Mouse (Mus musculus): ENCODE data around the gene Ctxn2. TPM values are rescaled to one million over a fixed set of nuclear protein-coding genes. Genes with fewer than 3 reads are reported as not detected.
A peak's percentile ranks its signal among the peaks of the same experiment; 100 is the strongest.
"Not testable (repeated sequence)": the region's sequence is repeated elsewhere in the genome, so short reads cannot be mapped to it uniquely, and the experiment has no call there.

Gene Ctxn2
- not detected in 2 replicates for polyA plus RNA-seq (2016; fragmentation: Nextera tagmentation; extraction: Ambion mirVana)

GRCm38 (mm10) chr2:125135903-125136811, at the start of gene Ctxn2:
Gene Ctxn2 (plus strand): TSS chr2:125136692.
- Histone ChIP-seq H3K4me2 (peak within 1 kb of the TSS; percentile 51), H3K27ac (no peak within 1 kb of the TSS), H3K36me3 (no peaks in the 10 kb centered on the region), H3K27me3 (replicated peaks) (peaks cover 14% of the 10 kb centered on the region), H3K4me3 (peak within 1 kb of the TSS; percentile 14), H3K4me1 (peaks cover 6% of the 10 kb centered on the region; the same call in 1 of the 2 replicates), H3K9ac (no peak within 1 kb of the TSS), H3K9me3 (replicated peaks) (no peaks in the 10 kb centered on the region)
- ATAC-seq = no peak
- WGBS (ENCODE audit: insufficient replicate concordance) = 2% methylated on average over 39 of the region's 39 CpGs

- no peaks in the 10 kb centered on the region for H3K9me3 ChIP-seq (replicated peaks)
- H3K27ac ChIP-seq = no peak overlapping the region
- 94% methylated on average over 7 of the region's 7 CpGs for WGBS (ENCODE audit: insufficient replicate concordance)
- no peak for ATAC-seq
- H3K4me2 ChIP-seq = no peak overlapping the region
- H3K4me1 ChIP-seq = no peaks in the 10 kb centered on the region
- H3K36me3 ChIP-seq = peaks cover 72% of the 10 kb centered on the region
- H3K4me3 ChIP-seq = no peak overlapping the region
- H3K27me3 ChIP-seq (replicated peaks) = no peaks in the 10 kb centered on the region
- H3K9ac ChIP-seq = no peak overlapping the region
These were observed 47.7 kb upstream of the Ctxn2 start for GRCm38 (mm10) chr2:125088757-125089156.

- H3K27ac ChIP-seq; H3K4me2 ChIP-seq; H3K9me3 ChIP-seq (replicated peaks); H3K4me1 ChIP-seq; ATAC-seq; H3K27me3 ChIP-seq (replicated peaks); H3K4me3 ChIP-seq; H3K9ac ChIP-seq: not testable (repeated sequence)
- peaks cover 71% of the 10 kb centered on the region for H3K36me3 ChIP-seq
- 69% methylated on average over 3 of the region's 3 CpGs for WGBS (ENCODE audit: insufficient replicate concordance)
These were observed 44.4 kb upstream of the Ctxn2 start for GRCm38 (mm10) chr2:125092123-125092522.

- H3K4me2 ChIP-seq; H3K27ac ChIP-seq; H3K27me3 ChIP-seq (replicated peaks); H3K9ac ChIP-seq; H3K4me3 ChIP-seq; H3K9me3 ChIP-seq (replicated peaks); ATAC-seq; H3K4me1 ChIP-seq: not testable (repeated sequence)
- H3K36me3 ChIP-seq = peaks cover 78% of the 10 kb centered on the region
- 91% methylated on average over 13 of the region's 13 CpGs for WGBS (ENCODE audit: insufficient replicate concordance)
These were observed 32.0 kb upstream of the Ctxn2 start for GRCm38 (mm10) chr2:125104491-125104890.

- WGBS (ENCODE audit: insufficient replicate concordance) = 89% methylated on average over 4 of the region's 4 CpGs
- peaks cover 72% of the 10 kb centered on the region for H3K36me3 ChIP-seq
- not testable (repeated sequence) for H3K27ac ChIP-seq
These were observed 30.0 kb upstream of the Ctxn2 start for GRCm38 (mm10) chr2:125106536-125106935.

GRCm38 (mm10) chr2:125119381-125120110, 16.9 kb upstream of the Ctxn2 start:
- Histone ChIP-seq H3K9me3 (replicated peaks) (no peaks in the 10 kb centered on the region), H3K27ac (no peak overlapping the region), H3K9ac (no peak overlapping the region), H3K36me3 (peaks cover 27% of the 10 kb centered on the region), H3K27me3 (replicated peaks) (no peaks in the 10 kb centered on the region), H3K4me1 (peaks cover 44% of the 10 kb centered on the region), H3K4me3 (no peak overlapping the region), H3K4me2 (peak overlapping the region; percentile 29; the same call in 1 of the 2 replicates)
- 69% methylated on average over 6 of the region's 6 CpGs for WGBS (ENCODE audit: insufficient replicate concordance)
- ATAC-seq = no peak

More at GRCm38 (mm10) chr2:125106536-125106935, 30.0 kb upstream of the Ctxn2 start:
- H3K9ac ChIP-seq; H3K9me3 ChIP-seq (replicated peaks); H3K27me3 ChIP-seq (replicated peaks); H3K4me1 ChIP-seq; H3K4me2 ChIP-seq; H3K4me3 ChIP-seq; ATAC-seq: not testable (repeated sequence)

- peak overlapping the region; percentile 88; the same call in 1 of the 2 replicates for H3K27ac ChIP-seq
- ATAC-seq = no peak
These were observed 14.2 kb upstream of the Ctxn2 start for GRCm38 (mm10) chr2:125122288-125122623.

GRCm38 (mm10) chr2:125122624-125123476, 13.6 kb upstream of the Ctxn2 start:
- Histone ChIP-seq H3K4me2 (peak overlapping the region; percentile 78), H3K9ac (peak overlapping the region; percentile 94), H3K27ac (peak overlapping the region; percentile 88), H3K4me3 (peak overlapping the region; percentile 86), H3K9me3 (replicated peaks) (no peaks in the 10 kb centered on the region), H3K36me3 (peaks cover 4% of the 10 kb centered on the region; the same call in 1 of the 2 replicates), H3K27me3 (replicated peaks) (0 out of 2 replicates have a peak, but pooled peaks cover 9% of the 10 kb centered on the region), H3K4me1 (peaks cover 46% of the 10 kb centered on the region)
- peak; percentile 83 for ATAC-seq
- 1% methylated on average over 55 of the region's 59 CpGs for WGBS (ENCODE audit: insufficient replicate concordance)

More at GRCm38 (mm10) chr2:125122288-125122623, 14.2 kb upstream of the Ctxn2 start:
- Histone ChIP-seq H3K4me3 (peak overlapping the region; percentile 86), H3K4me2 (peak overlapping the region; percentile 78), H3K36me3 (peaks cover 4% of the 10 kb centered on the region; the same call in 1 of the 2 replicates), H3K9me3 (replicated peaks) (no peaks in the 10 kb centered on the region), H3K4me1 (peaks cover 46% of the 10 kb centered on the region), H3K9ac (peak overlapping the region; percentile 94), H3K27me3 (replicated peaks) (0 out of 2 replicates have a peak, but pooled peaks cover 9% of the 10 kb centered on the region)
- WGBS (ENCODE audit: insufficient replicate concordance) = 16% methylated on average over 4 of the region's 4 CpGs

- Histone ChIP-seq H3K4me3 (peak within 1 kb of the TSS; percentile 86), H3K27me3 (replicated peaks) (0 out of 2 replicates have a peak, but pooled peaks cover 9% of the 10 kb centered on the region), H3K9me3 (replicated peaks) (no peaks in the 10 kb centered on the region), H3K4me2 (peak within 1 kb of the TSS; percentile 78), H3K4me1 (peaks cover 42% of the 10 kb centered on the region), H3K9ac (peak within 1 kb of the TSS; percentile 94), H3K36me3 (peaks cover 4% of the 10 kb centered on the region; the same call in 1 of the 2 replicates), H3K27ac (peak within 1 kb of the TSS; percentile 88)
- ATAC-seq = peak; percentile 90
- WGBS (ENCODE audit: insufficient replicate concordance) = under 1% methylated on average over 48 of the region's 48 CpGs
These were observed 13.0 kb upstream of the Ctxn2 start, which contains the start of gene Myef2 for GRCm38 (mm10) chr2:125123477-125123852. Gene Myef2 (minus strand): TSS chr2:125123661.

- 0 out of 2 replicates have a peak, but pooled peaks cover 9% of the 10 kb centered on the region for H3K27me3 ChIP-seq (replicated peaks)
- no peaks in the 10 kb centered on the region for H3K36me3 ChIP-seq
- H3K9me3 ChIP-seq (replicated peaks) = no peaks in the 10 kb centered on the region
- no peak overlapping the region for H3K9ac ChIP-seq
- no peak overlapping the region for H3K27ac ChIP-seq
- WGBS (ENCODE audit: insufficient replicate concordance) = 28% methylated on average over 4 of the region's 4 CpGs
- H3K4me1 ChIP-seq = peaks cover 24% of the 10 kb centered on the region
- H3K4me2 ChIP-seq = no peak overlapping the region
- ATAC-seq = no peak
- no peak overlapping the region for H3K4me3 ChIP-seq
These were observed 10.7 kb upstream of the Ctxn2 start for GRCm38 (mm10) chr2:125125824-125126223.

- 36% methylated on average over 3 of the region's 3 CpGs for WGBS (ENCODE audit: insufficient replicate concordance)
- Histone ChIP-seq H3K9me3 (replicated peaks) (no peaks in the 10 kb centered on the region), H3K27me3 (replicated peaks) (0 out of 2 replicates have a peak, but pooled peaks cover 9% of the 10 kb centered on the region), H3K4me2 (no peak overlapping the region), H3K4me3 (no peak overlapping the region), H3K36me3 (no peaks in the 10 kb centered on the region), H3K9ac (no peak overlapping the region), H3K27ac (no peak overlapping the region), H3K4me1 (peaks cover 15% of the 10 kb centered on the region)
- ATAC-seq = no peak
These were observed 9.7 kb upstream of the Ctxn2 start for GRCm38 (mm10) chr2:125126792-125127191.
